Mouse (Mus musculus) forebrain, embryonic 13.5 days (tissue): ENCODE measurements at regions not wholly inside any gene's neighbourhood (a gene's known extent, or its start where the extent isn't known, plus 50 kb on each side); places are given as distances from the start of the nearest gene placed in this dataset.

ENCODE experiments used
- ATAC-seq: fragments of 200-750 bp; cut with Nextera tagmentation; 2 replicates; pipeline ENCODE4 v1.8.0; 2017
- H3K27ac ChIP-seq: fragments of 300-500 bp; sonication (generic); 2 replicates; pipeline ENCODE4 v1.5.1; 2015; ENCODE audit warnings: inconsistent platforms, mild to moderate bottlenecking, moderate library complexity
- H3K27me3 ChIP-seq: fragments of 300-500 bp; sonication (generic); 2 replicates; pipeline ENCODE4 v1.6.1; 2015; ENCODE audit warnings: mild to moderate bottlenecking, inconsistent platforms
- H3K36me3 ChIP-seq: fragments of 300-500 bp; sonication (generic); 2 replicates; pipeline ENCODE4 v1.6.1; 2015; ENCODE audit warnings: mild to moderate bottlenecking, inconsistent platforms; ENCODE audit not compliant: poor library complexity, severe bottlenecking
- H3K4me1 ChIP-seq: fragments of 300-500 bp; sonication (generic); 2 replicates; pipeline ENCODE4 v1.6.1; 2015; ENCODE audit warnings: inconsistent platforms
- H3K4me2 ChIP-seq: fragments of 300-500 bp; sonication (generic); 2 replicates; pipeline ENCODE4 v1.6.1; 2015; ENCODE audit warnings: inconsistent platforms, mild to moderate bottlenecking, moderate library complexity
- H3K4me3 ChIP-seq: fragments of 300-500 bp; sonication (generic); 2 replicates; pipeline ENCODE4 v1.5.1; 2015; ENCODE audit warnings: mild to moderate bottlenecking, inconsistent platforms
- H3K9ac ChIP-seq: fragments of 300-500 bp; sonication (generic); 2 replicates; pipeline ENCODE4 v1.6.1; 2015; ENCODE audit warnings: mild to moderate bottlenecking, inconsistent platforms
- H3K9me3 ChIP-seq: fragments of 300-500 bp; sonication (generic); replicated peaks from 2 replicates; pipeline ENCODE4 v1.6.1; 2016; ENCODE audit warnings: inconsistent platforms
- WGBS: fragments of 180-500 bp; shearing (Covaris S2); methylation state at CpG from one replicate; pipeline ENCODE4 v1.1.7; 2015; 5-methylcytosine and 5-hydroxymethylcytosine counted together

DNA sequence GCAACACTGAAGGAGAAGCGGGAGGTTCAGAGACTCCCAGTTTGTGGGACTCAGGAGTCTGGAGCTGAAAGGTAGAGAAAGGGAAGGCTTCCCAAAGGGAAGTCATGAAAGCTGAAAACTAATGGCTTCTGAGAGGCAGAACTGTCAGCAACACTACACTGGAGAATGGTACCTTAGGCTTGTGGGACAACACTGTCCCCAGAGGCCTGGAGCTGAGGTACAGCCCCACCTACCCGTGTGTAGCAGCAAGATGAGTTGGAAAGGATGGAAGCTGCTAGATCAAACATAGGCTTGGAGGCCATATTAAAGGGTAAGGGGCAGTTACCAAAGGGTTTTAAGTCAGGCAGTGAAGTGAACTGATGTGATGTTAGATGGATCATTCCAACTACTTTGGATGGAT lies 219.9 kb upstream of the Ccdc122 start:
- Histone ChIP-seq H3K36me3 (no peaks in the 10 kb centered on the region), H3K9ac (no peak overlapping the region), H3K27ac (no peak overlapping the region), H3K4me1 (peaks cover 23% of the 10 kb centered on the region), H3K9me3 (no peaks in the 10 kb centered on the region), H3K4me2 (no peak overlapping the region), H3K27me3 (no peaks in the 10 kb centered on the region), H3K4me3 (no peak overlapping the region)
- 83% methylated on average over 2 of the region's 2 CpGs for WGBS
- no peak for ATAC-seq

DNA sequence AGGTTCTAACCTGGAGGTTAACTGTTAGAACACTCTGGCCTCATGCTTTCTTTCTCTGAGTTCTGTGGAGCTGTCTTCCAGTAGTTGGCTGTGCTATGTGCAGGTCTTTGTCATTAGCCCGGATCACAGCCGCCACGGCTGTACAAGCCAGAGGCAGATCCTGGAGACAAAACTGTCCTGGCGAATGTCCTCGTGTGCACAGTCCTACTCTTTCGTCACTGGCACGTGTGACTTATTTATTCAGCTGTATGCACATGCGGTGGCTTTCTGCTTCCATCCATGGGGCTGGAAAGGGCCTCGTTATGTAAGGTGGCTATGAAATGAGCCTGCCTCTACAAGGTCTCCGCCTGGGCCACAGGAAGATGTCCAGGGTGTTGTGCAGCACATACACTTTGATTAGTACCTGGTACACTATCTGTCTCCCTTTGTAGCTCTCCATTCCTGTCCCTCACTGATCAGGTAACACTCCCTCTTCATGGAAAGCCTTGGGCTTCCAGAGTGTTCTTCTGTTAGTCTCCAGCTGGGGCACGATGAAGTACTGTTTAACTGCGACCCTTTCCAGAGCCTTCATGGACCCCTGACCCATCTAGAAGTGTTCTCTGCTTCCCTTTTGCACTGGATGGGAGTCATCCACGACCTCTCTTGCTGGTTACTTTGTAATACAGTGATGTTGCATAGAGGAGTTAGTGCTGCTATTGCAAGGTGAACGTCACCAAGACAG lies 224.3 kb upstream of the Ccdc122 start:
- H3K9me3 ChIP-seq, result no peaks in the 10 kb centered on the region
- no peak for ATAC-seq
- H3K4me3 ChIP-seq, result no peak overlapping the region
- WGBS, result 73% methylated on average over 14 of the region's 14 CpGs
- H3K4me2 ChIP-seq, result no peak overlapping the region
- no peaks in the 10 kb centered on the region for H3K27me3 ChIP-seq
- H3K36me3 ChIP-seq, result no peaks in the 10 kb centered on the region
- H3K9ac ChIP-seq, result no peak overlapping the region
- H3K27ac ChIP-seq, result no peak overlapping the region
- 0 out of 2 replicates have a peak, but pooled peaks cover 3% of the 10 kb centered on the region for H3K4me1 ChIP-seq

DNA sequence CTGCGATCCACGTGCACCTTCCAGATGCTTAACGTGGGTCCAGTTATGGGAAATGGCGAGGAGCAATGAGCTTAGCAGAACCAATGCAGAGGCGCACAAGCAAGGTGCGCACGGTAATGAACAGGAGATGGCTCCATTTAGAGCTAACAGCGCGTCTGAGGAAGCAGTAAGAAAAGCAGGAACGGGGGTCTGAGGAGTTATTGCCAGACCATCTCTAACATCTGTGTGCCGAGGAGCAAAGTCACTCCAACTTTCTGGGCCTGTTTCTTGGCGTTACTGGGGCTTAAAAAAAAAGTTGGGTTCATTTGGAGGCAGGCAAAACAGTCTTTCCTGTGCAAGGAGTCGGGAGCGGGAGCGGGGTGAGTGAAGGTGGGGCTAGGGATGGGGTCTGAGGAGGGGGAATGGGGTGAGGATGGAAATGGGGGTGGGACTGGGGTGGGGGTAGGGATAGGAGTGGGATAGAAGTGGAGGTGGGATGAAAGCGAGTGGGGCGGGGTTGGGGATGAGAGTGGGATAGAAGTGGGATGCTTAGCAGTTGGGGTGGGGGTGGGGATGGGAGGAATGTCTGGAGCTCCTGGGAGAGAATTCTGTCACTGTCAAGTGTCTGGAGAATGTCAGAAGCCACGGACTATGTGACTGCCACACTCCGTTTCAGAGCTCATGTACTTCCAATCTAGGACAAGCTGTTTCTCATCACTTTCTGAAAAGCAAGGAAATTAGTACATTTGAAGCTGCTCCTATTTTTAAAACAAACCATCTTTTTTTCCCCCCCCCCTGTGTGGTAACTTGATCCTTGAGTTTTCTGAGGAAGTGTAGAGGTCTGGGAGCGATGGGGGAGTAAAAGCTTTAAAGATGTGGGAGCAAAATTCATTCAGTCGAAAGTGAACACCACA lies 225.6 kb upstream of the Ccdc122 start:
- H3K4me2 ChIP-seq, result no peak overlapping the region
- H3K27ac ChIP-seq, result no peak overlapping the region

DNA sequence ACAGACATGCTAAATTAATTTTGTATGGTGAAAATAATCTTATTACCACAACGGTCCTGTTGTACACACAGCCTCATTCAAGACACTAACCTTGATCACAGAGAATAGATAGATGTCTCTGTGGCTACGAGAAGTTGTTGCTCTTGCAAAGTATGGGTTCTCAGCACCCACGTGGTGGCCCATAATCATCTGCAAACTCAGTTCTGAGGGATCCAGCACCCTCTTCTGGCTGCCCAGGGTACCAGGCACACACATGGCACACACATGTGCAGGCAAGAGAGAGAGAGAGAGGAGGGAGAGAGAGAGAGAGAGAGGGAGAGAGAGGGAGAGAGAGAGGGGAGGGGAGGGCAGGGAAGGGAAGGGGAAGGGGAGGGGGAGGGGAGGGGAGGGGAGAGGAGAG lies 226.5 kb upstream of the Ccdc122 start:
- Histone ChIP-seq H3K4me3 (no peak overlapping the region), H3K4me1 (0 out of 2 replicates have a peak, but pooled peaks cover 3% of the 10 kb centered on the region), H3K27ac (no peak overlapping the region), H3K36me3 (no peaks in the 10 kb centered on the region), H3K9me3 (0 out of 2 replicates have a peak, but pooled peaks cover 3% of the 10 kb centered on the region), H3K27me3 (no peaks in the 10 kb centered on the region), H3K9ac (no peak overlapping the region), H3K4me2 (no peak overlapping the region)
- no peak for ATAC-seq
- WGBS, result 95% methylated on average over 3 of the region's 3 CpGs

More for the DNA sequence above, 225.6 kb upstream of the Ccdc122 start:
- H3K4me1 ChIP-seq, result 0 out of 2 replicates have a peak, but pooled peaks cover 3% of the 10 kb centered on the region
- 0 out of 2 replicates have a peak, but pooled peaks cover 3% of the 10 kb centered on the region for H3K9me3 ChIP-seq
- WGBS, result 30% methylated on average over 21 of the region's 21 CpGs
- no peak overlapping the region for H3K9ac ChIP-seq
- no peaks in the 10 kb centered on the region for H3K27me3 ChIP-seq
- H3K36me3 ChIP-seq, result no peaks in the 10 kb centered on the region
- ATAC-seq, result no peak
- H3K4me3 ChIP-seq, result no peak overlapping the region

DNA sequence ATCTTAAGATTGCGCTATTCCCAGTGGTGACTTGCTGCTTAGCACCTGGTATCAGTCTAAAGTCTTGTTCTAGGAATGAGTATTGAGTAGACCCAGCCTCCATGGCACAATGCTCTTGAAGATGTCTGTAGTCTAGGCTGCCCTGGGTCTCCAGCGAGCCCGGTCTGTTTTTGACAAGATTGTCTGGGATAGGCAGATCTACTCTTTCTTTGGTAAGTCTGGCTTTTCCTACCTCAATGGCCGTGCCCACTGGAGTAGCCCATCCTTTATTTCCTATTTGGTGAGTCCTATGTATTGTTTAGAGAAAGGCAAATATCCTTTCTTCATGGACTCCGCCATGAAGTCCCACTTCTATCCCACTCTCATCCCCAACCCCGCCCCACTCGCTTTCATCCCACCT lies 227.2 kb upstream of the Ccdc122 start:
- Histone ChIP-seq H3K9me3 (0 out of 2 replicates have a peak, but pooled peaks cover 3% of the 10 kb centered on the region), H3K9ac (no peak overlapping the region), H3K4me2 (no peak overlapping the region), H3K27me3 (no peaks in the 10 kb centered on the region), H3K4me3 (no peak overlapping the region), H3K36me3 (no peaks in the 10 kb centered on the region), H3K27ac (no peak overlapping the region), H3K4me1 (0 out of 2 replicates have a peak, but pooled peaks cover 3% of the 10 kb centered on the region)
- no peak for ATAC-seq
- WGBS, result 91% methylated on average over 7 of the region's 7 CpGs

DNA sequence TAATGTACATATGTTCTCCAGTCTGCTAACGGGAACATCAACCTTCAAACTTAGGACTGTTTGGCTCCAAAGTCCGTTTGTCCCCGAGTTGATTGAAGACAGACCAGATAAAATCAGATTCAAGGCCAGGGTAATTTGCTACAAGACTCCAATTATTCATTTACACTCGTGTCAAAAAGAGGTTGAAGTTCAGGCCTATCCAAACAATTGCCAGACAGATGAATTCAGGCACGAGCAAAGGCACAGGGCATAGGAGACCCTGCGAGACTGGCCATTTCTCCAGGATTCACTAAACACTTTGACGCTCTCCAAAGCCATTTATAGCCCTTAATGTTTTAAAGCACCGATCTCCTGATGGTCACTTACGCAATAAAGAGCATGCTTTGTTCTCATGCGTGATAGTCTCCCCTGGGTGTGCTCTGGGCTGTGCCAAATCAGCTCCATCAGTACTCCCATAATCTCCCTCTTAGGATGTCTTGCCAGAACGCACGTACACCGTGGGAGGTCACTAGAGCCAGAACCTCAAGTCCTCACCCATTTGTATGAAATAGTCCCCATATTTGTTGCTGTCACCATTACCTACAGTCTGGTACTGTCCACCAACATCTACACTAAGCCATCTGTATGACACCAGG lies 231.3 kb upstream of the Ccdc122 start:
- ATAC-seq, result no peak
- Histone ChIP-seq H3K36me3 (no peaks in the 10 kb centered on the region), H3K9ac (no peak overlapping the region), H3K4me3 (no peak overlapping the region), H3K9me3 (0 out of 2 replicates have a peak, but pooled peaks cover 3% of the 10 kb centered on the region), H3K27me3 (no peaks in the 10 kb centered on the region), H3K27ac (no peak overlapping the region), H3K4me1 (peaks cover 4% of the 10 kb centered on the region; the same call in 1 of the 2 replicates), H3K4me2 (no peak overlapping the region)
- 89% methylated on average over 13 of the region's 13 CpGs for WGBS

DNA sequence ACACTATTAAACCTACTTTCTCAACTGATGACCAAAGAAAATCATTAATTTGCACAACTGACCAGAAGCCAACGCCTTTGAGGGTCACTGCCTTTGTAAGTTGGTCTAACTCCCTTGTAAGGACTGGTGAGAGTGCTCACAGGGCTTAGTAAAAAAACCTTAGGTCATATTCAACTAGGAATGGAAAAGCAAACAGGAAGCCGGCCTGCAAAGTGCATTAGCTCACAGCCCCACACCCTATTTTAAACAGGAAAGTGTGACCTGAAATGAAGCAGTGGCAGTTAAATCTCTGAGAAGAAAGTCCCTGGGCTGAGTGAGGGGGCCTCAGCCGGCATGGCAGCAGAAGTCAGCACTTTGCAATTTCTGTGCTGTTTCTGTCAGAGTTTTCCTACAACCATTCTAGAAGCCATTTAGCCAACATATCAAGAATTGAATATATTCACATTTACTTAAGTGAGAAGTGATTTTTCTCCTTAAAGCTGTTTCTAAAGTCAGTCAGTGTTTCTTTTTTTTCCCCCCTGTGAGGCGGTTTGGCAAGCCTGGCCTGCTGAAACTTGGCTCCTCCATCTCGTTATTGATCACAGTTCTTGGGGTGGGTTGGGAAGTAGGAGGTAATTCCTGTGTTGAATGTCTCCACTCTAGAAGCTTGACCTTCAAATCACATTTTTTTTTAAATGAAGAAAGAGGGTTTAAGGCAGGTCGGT lies 232.0 kb upstream of the Ccdc122 start:
- Histone ChIP-seq H3K9ac (no peak overlapping the region), H3K4me1 (peaks cover 11% of the 10 kb centered on the region; the same call in 1 of the 2 replicates), H3K4me3 (no peak overlapping the region), H3K9me3 (0 out of 2 replicates have a peak, but pooled peaks cover 3% of the 10 kb centered on the region), H3K27ac (no peak overlapping the region), H3K27me3 (no peaks in the 10 kb centered on the region), H3K36me3 (no peaks in the 10 kb centered on the region), H3K4me2 (no peak overlapping the region)
- 76% methylated on average over 6 of the region's 6 CpGs for WGBS
- no peak for ATAC-seq

DNA sequence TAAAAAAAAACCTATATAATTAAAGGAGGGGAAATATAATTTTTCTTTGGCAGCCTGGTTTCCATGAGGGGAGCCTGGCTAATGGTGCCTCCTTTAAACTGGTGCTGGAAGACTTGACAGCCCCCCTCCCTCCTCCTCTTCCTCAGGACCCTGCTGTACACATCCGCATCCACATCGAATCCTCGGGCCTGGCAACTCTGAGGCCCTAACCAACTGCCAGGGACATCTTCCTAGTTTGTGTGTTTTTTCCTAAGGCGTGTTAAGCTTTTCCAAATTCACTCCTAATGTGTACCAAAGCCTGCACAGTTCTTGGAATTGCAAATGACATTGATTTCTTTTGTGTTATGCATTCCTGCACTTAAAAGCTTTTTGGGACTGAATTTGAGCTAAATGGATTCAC lies 236.4 kb upstream of the Ccdc122 start:
- Histone ChIP-seq H3K9me3 (no peaks in the 10 kb centered on the region), H3K4me2 (no peak overlapping the region), H3K27ac (no peak overlapping the region; the same call in 1 of the 2 replicates), H3K4me3 (no peak overlapping the region), H3K4me1 (peaks cover 11% of the 10 kb centered on the region; the same call in 1 of the 2 replicates), H3K36me3 (no peaks in the 10 kb centered on the region), H3K9ac (no peak overlapping the region), H3K27me3 (no peaks in the 10 kb centered on the region)
- ATAC-seq, result no peak
- 50% methylated on average over 4 of the region's 4 CpGs for WGBS

DNA sequence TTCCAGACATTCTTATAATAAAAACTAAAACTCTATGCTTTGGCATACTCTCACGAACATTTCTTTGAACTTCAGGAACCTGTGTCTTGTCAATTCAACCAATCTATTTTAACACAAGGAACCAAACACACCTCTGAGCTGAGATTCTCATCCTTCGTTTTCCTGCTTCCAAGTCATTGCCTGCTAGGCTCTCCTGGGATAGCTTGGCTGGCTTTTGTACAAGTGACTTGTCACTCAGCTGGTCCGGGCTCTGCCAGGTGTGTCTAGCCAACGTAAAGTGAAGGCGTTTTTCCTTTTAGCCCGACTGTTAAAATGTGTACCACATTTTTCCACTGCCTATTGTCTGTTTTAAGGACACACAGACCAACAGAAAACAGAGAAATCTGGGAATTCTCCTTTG lies 236.8 kb upstream of the Ccdc122 start:
- Histone ChIP-seq H3K9me3 (no peaks in the 10 kb centered on the region), H3K27ac (no peak overlapping the region; the same call in 1 of the 2 replicates), H3K4me3 (no peak overlapping the region), H3K27me3 (no peaks in the 10 kb centered on the region), H3K4me2 (no peak overlapping the region), H3K36me3 (no peaks in the 10 kb centered on the region), H3K4me1 (peaks cover 11% of the 10 kb centered on the region; the same call in 1 of the 2 replicates), H3K9ac (no peak overlapping the region)
- no peak for ATAC-seq
- 73% methylated on average over 6 of the region's 6 CpGs for WGBS

DNA sequence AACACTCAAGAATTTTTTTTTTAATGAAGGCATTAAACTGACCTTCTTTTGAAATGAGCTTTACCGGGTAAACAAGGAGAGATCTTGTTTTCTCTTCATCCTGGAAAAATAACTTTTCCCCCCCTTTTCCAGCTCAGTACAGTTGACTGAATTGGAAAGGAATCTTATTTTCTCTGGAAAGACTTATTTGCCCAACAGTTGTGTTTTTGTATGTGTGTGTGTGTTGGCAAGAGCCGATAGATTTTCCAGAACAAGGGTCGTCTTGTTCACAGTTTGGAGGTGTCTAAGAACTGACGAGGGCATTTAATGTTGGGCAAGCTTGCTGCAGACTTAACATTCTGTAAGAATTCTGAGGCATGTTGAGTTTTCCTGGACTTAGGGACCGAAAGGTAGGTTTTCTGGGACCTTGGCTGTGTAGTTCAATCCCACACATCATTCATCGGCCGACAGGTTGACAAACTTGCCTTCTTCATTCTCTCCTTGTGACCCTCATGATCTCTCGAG lies 237.6 kb upstream of the Ccdc122 start:
- WGBS, result 80% methylated on average over 8 of the region's 8 CpGs
- Histone ChIP-seq H3K4me2 (no peak overlapping the region), H3K36me3 (no peaks in the 10 kb centered on the region), H3K27me3 (no peaks in the 10 kb centered on the region), H3K9me3 (no peaks in the 10 kb centered on the region), H3K4me3 (no peak overlapping the region), H3K27ac (no peak overlapping the region), H3K4me1 (peaks cover 11% of the 10 kb centered on the region; the same call in 1 of the 2 replicates), H3K9ac (no peak overlapping the region)
- ATAC-seq, result no peak

DNA sequence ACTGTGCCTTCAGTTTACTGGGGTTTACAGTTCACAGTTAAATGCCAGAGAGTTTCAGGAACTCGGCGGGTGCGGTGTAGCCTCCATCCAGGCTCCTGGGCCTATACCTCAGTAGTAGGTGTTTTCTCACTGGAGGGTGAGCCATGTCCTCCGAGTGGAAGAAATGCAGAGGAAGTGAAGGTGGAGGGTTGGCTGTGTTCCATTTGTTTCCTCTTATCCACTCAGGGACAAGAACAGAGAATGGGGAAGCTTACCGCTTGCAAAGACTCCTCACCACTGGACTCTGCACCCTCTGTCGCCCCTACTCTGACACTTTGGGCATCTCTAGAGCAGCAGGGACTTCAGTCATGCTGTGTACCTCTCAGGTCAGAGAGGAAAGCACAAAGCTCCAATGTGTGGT lies 238.1 kb upstream of the Ccdc122 start:
- H3K36me3 ChIP-seq, result no peaks in the 10 kb centered on the region
- H3K27ac ChIP-seq, result no peak overlapping the region
- no peaks in the 10 kb centered on the region for H3K27me3 ChIP-seq
- no peak overlapping the region for H3K4me2 ChIP-seq
- 84% methylated on average over 6 of the region's 6 CpGs for WGBS
- peaks cover 11% of the 10 kb centered on the region; the same call in 1 of the 2 replicates for H3K4me1 ChIP-seq
- no peak for ATAC-seq
- H3K4me3 ChIP-seq, result no peak overlapping the region
- H3K9ac ChIP-seq, result no peak overlapping the region
- no peaks in the 10 kb centered on the region for H3K9me3 ChIP-seq
